Mouse (Mus musculus): Measurements from ENCODE around the gene Chrm4. TPM values are rescaled to one million over a fixed set of nuclear protein-coding genes. Genes with fewer than 3 reads are reported as not detected.

Chrm4 gene
- total RNA-seq, 2 experiments from 2014 or later = 22.1 to 26.0 TPM

DNA sequence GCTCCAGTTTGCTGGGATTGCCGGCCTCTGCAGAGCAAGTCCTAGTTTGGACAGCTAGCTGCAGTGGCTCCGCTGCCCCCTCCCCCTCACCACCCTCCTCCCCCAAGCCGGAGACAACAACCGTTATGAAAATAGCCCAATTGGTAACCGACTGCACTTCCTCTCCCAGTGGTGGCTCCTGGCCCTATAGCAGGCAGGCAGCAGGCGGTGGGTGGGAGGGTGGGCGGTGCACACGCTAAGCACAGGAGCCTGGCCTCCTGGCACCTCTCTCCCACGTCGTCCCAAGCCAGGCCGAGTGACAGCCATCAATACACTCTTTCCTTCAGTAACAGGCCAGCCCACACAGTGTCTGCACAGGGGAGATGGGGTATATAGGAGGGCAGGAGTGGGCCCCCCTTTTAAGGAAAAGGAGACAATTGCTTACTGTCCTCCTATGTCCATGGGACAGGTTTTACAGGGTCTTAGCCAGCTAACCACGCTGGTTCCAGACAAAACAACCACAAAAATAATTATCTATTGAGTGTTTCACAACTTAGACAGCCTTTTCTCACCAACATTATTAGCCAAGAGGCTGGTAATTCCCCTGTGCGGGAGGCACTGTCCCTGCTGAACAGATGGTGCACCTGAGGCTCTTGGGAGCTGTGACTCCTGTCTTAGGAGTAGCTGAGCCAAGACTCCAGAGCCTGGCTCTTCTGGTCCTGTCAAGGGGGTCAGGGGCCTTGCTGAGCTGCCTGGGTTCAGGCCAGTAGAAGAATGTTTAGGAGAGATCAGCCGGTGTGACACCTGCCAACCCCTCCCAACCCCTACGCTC lies 23.4 kb downstream of the Chrm4 start:
- Histone ChIP-seq H3K27ac (peak overlapping the region; percentile 93), H3K4me3 (peak overlapping the region; percentile 37)
- peak in 1 of 2 experiments; percentile 51 for DNase-seq (ENCODE audit: low spot score in 2 of 2)
- TF ChIP-seq CTCF (conservative IDR thresholded peaks at IDR 0.05) = no peak

DNA sequence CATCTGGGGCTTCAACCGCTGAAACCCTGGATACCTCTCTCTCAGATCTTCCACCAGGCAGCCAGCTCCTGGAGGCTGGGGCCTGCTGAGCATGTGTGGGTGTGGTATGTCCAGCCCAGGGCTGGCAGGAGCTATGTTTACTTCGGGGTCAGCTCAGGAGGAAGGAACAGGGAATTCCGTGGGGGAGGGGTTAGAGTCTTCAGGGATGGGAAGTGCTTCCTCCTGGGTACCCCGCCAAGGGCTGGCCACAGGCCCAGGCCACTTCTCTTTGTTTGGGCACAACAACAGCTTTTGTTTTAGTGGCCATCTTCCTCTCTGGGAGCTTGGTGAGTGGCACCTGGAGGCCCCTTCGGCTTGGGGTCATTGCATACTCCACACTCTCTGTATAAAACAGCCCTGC lies 26.8 kb downstream of the Chrm4 start:
- 0 out of 2 replicates have a peak, but pooled peaks have one; percentile 18 for TF ChIP-seq CTCF (conservative IDR thresholded peaks at IDR 0.05)
- peak overlapping the region; percentile 89 for H3K27ac ChIP-seq
- no peak for DNase-seq (ENCODE audit: low spot score in 2 of 2)
- H3K4me3 ChIP-seq = no peak overlapping the region; the same call in 1 of the 2 replicates

DNA sequence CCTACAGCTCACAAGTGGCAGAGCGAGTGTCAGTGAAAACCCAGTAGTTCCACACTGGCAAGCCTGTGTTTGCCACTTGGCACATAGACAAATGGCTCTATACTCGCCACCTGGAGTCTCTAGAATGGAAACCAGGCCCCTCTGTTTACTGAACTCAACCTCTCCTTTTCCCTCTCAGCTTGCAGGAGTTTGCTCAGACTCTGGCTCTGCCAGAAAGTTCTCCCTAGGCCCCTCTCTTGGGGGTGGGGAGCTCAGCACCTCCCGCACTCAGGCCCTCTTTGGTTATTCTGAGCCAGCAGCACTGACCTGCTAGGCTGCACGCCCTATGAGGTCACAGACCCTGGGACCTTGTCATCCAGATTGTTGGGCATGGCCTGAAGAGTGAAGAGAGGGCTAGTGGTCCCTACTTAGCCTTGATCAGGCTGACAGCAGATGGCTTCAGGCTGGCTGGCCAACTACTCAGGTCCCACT lies 28.1 kb downstream of the Chrm4 start:
- no peak for TF ChIP-seq CTCF (conservative IDR thresholded peaks at IDR 0.05)
- no peak for DNase-seq (ENCODE audit: low spot score in 2 of 2)
- H3K27ac ChIP-seq = peak overlapping the region; percentile 89
- H3K4me3 ChIP-seq = no peak overlapping the region

DNA sequence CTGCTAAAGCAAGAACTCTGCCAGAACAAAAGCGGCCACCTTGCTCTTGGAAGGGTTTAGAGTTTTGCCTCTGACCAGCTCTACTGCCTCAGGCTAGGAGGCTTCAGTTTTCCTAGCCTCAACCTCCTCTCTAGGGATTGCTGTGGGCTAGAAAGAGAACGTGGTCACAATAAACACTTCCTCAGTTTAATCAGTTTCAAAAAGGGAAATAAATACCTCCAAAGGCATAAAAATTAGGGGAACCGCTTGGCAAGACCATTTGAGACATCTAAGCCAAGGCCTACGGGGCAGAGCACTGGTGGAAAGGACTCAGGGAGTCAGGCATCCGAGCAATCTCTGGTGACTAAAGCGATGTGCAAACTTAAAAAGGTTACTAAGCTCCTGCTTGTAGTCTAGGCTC lies 28.8 kb downstream of the Chrm4 start:
- Histone ChIP-seq H3K27ac (peak overlapping the region; percentile 89), H3K4me3 (no peak overlapping the region)
- TF ChIP-seq CTCF (conservative IDR thresholded peaks at IDR 0.05) = no peak
- no peak for DNase-seq (ENCODE audit: low spot score in 2 of 2)

DNA sequence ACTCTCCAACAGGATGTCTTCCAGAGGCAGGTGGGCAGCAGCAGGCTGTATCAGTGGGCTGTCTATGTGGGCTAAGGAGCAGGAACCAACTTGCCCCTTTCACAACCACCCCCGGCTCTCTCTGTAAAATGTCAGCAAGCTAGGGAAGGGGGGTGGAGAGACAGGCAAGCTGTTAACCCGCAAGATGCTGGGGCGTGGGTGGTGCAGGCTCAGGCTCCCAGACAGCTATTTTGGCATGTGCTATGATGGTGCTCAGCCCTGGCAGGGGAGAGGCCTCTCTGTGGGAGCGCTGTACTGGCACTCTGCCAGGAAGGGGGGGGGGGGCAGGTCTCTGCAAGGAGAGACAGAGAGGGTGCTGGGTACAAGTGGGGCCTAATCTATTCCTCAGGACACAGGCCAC lies 30.0 kb downstream of the Chrm4 start:
- DNase-seq (ENCODE audit: low spot score in 2 of 2) = peak; percentile 87 to 94
- H3K27ac ChIP-seq = peak overlapping the region; percentile 89
- H3K4me3 ChIP-seq = no peak overlapping the region; the same call in 1 of the 2 replicates
- TF ChIP-seq CTCF (conservative IDR thresholded peaks at IDR 0.05) = no peak

DNA sequence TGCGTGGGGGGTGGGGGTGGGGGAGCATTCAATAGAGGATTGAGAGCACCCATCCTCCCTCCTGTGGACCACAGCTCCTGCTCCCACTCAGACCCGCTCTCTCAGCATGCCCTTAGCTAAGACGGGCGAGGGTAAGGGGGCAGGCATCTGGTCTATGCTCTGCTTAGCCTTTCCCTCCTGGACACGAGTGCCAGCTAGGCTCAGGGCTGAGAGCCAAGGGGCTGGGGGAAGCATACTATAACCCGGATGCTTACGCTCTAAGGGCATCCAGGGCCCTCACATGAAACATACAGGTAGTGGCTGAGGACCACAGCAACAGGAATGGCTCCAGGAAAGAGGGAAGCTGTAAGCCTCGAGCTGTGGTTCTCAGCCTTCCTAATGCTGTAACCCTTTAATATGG lies 31.0 kb downstream of the Chrm4 start:
- H3K4me3 ChIP-seq = no peak overlapping the region
- no peak for TF ChIP-seq CTCF (conservative IDR thresholded peaks at IDR 0.05)
- peak overlapping the region; percentile 89 for H3K27ac ChIP-seq
- no peak for DNase-seq (ENCODE audit: low spot score in 2 of 2)

DNA sequence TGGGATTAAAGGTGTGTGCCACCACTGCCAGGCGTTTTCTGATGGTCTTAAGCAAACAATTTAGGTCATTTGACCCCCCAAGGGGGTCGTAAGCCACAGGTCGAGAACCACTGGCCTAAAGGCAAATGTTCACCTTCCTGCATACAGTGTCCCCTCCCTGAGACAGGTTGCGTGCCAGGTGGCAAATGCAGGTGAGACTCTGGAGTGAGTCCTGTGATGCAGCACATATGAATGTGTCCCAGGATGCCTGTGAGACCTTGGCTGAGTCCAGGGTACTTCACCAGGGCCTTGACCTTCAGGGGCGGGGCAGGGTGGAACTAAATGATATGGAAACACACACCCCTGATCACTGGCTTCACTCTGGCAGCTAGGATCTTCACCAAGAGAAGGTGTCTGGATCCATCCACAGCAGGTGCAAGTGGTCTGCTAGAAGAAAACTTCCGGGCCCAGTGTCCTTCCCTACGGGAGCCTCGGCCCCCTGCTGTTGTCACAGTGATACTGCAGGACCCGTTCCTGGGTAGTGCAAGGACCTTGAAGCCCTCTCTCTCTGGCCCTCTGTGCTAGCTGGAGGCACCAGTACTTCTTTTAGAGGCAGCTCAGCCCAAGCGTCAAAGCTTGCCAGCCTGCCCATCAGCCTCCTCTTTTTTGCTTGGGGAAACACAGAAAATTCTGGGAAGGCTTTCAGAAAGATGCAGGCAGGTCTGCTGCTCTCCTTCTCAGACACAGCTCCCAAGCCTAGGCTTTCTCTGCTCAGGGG lies 31.8 kb downstream of the Chrm4 start:
- peak overlapping the region; percentile 38 for H3K4me3 ChIP-seq
- TF ChIP-seq CTCF (conservative IDR thresholded peaks at IDR 0.05) = peak; percentile 89
- peak overlapping the region; percentile 89 for H3K27ac ChIP-seq
- DNase-seq (ENCODE audit: low spot score in 2 of 2) = peak in 1 of 2 experiments; percentile 61

DNA sequence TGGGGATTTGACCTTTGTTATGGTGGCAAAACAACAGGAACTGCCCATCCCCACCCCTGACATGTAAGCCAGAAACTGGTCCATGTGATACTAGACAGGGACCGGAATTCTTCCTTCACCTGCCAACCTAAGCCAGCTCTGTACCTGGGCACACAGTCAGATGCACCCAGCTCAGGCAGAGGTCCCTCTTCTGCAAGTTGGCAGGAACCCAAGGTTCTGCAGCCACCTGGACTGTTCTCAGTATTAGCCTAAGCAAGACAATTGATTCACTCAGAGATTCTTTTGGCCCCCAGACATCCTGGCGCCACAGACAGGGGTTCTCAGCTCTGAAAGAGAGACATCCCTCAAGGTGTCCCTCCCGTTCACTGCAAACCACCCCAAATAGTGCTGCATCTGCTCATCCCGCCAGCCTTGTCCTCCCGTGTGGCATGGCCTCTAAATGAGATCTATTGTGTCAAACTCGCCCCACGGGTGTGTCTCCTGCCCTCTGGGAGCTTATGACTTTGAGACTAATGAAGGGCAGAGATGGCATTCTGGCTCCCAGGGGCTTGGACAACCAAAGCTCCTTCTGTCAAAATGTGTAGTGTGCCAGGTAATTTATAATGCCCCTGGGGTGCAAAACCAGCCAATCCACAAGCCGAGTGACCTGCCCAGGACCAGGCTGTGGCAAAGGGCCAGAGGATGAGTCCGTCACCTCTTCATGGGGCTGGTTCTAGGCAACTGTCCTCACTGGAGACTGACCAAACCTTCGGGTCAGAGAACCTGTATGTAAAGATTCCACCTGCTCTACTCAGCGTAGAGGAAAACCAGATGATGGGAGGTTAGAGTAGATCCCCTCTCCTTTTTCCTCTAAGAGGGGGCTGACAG lies 32.7 kb downstream of the Chrm4 start:
- Histone ChIP-seq H3K4me3 (peak overlapping the region; percentile 38), H3K27ac (peak overlapping the region; percentile 89)
- TF ChIP-seq CTCF (conservative IDR thresholded peaks at IDR 0.05) = no peak
- DNase-seq (ENCODE audit: low spot score in 2 of 2) = no peak

DNA sequence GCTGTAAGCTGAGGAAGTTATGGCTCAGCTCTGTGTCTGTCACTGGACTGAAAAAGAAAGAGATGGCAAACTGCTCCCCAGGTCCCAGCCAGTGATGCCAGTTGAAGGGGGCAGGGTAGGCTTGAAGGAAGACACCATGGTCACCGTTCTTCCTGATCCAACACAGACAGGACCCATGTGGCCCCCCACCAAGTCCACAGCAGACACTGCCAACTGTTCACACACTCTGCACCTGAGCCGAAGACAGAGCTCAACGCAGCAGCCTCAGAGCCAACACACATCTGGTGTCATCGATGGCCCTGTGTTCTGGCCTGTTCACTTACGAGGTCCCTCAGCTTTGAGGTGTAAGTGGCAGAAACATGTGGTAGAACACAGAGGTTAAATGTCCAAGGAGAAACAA lies 33.4 kb downstream of the Chrm4 start:
- DNase-seq (ENCODE audit: low spot score in 2 of 2) = no peak
- TF ChIP-seq CTCF (conservative IDR thresholded peaks at IDR 0.05) = no peak
- H3K27ac ChIP-seq = peak overlapping the region; percentile 89
- peak overlapping the region; percentile 38; the same call in 1 of the 2 replicates for H3K4me3 ChIP-seq

DNA sequence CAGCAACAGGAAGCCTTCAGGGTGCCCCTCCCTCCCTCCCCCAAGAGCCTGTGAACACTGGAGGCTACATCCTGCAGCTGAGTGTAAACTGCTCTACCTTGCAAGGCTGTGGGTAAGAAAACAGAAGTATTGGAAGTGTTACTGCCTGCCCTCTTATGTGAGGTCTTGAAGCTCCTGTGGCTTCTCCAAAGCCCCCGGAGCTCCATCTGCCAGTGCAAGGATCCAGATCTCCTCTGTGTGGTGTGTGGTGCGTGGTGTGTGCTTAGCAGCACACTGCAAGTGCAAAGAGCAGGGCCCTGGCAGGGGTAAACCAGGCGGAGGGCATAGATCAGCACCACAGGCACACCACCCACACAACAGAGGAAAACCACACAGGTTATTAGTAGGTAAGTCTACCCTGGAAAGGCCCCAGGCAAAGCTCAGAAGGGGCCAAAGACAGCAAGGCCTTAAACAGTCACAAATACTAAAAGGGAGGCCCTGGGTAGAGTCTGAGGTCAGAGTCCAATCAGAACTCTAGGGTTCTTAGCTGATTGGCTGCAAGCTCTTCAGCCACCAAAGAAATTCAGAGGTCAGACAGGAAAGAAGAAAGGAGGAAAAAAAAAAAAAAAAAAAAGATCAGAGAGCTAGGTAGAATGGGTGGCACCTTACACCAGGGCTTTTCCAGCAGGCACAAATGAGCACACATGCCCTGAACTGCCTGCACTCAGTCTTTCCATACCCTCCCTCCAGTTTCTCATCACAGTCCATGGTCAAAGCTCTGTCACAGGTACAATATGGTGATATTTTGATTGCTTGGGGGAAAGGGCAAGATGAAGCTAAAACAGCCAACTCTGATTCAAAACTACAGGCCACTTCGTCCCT lies 35.1 kb downstream of the Chrm4 start:
- TF ChIP-seq CTCF (conservative IDR thresholded peaks at IDR 0.05) = no peak
- H3K27ac ChIP-seq = peak overlapping the region; percentile 97
- DNase-seq (ENCODE audit: low spot score in 2 of 2) = no peak
- H3K4me3 ChIP-seq = peak overlapping the region; percentile 86

DNA sequence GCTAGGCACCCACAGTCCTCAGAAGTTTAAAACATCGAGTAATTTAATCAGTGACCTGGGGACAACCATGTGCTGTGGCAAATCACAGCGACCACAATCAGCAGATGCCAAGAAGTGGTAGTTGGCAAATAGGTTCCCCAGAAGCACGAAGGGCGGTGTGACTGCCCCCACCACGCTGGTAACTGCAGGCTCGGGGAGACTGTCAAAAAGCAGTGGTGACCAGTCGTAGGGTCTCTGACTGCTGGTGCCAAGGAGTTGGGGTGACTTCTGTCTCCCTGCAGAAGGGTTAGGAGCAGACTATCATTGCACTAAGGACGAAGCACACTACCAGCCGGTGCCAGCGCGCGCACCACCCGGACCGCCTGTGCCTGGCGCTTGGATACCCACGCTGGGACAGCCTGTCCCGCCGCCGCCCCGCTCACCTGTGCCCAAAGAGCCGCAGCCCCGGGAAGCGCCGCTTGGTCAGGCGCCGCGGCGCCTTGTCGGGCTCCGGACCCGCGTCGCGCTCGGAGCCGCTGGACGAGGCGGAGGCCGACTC lies 35.9 kb downstream of the Chrm4 start:
- DNase-seq (ENCODE audit: low spot score in 2 of 2) = no peak
- TF ChIP-seq CTCF (conservative IDR thresholded peaks at IDR 0.05) = no peak
- peak overlapping the region; percentile 86 for H3K4me3 ChIP-seq
- peak overlapping the region; percentile 97 for H3K27ac ChIP-seq

All from layer of hippocampus, adult 2 months (tissue).